Comparison of ENCODE assay signal across 21 mouse cellular contexts in the genomic region with DNA sequence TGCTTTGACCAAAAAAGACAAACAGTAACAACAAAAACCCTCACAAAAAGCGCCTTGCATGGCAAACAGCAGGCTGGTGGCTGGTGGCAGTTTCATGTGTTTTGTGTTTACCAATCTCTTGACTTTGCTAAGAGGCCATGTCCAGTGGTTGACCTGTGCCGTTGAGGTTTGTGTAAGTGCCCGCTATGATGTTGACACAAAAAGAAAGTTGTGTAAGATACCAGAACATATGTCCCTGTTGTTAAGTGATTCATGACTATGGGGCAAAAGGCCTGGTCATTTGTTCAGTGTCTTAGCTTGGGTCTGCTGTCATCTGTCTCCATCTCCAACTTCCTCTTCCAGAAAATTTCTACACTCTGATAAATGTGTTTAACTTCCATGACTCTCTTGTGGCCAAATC.
DNase-seq lines count a peak whose midpoint lies in the region; ATAC-seq and TF ChIP-seq lines count a peak whose summit lies in the region.
"Had no signal": no experiment of that assay in that cellular context is flagged by ENCODE, and none has a peak within 500 bp of the region (broad histone marks: within the 10 kb centered on the region; RNA-seq: fewer than 3 reads in every experiment).

No protein-coding gene starts in this region.

- no peaks in the 10 kb centered on the region for H3K9me3 ChIP-seq in lung, embryonic 14.5 days (ENCODE audit: low read depth, low read length)
- no peaks in the 10 kb centered on the region for H3K9me3 ChIP-seq in liver, postnatal 0 days (ENCODE audit: low read length)
- H3K9me3 ChIP-seq in hindbrain, embryonic 16.5 days (ENCODE audit: control insufficient read depth, low read length): no peaks in the 10 kb centered on the region
- H3K9me3 ChIP-seq in midbrain, postnatal 0 days (ENCODE audit: low read length): no peaks in the 10 kb centered on the region
- H3K9me3 ChIP-seq: forebrain, embryonic 13.5 days; hindbrain, embryonic 15.5 days; intestine, embryonic 15.5 days; limb, embryonic 12.5 days had no signal

- WGBS in lung, embryonic 14.5 days: 46% methylated on average over 3 of the region's 3 CpGs
- whole genome bisulfite sequencing in liver, postnatal 0 days (ENCODE audit: insufficient replicate concordance): 38% methylated on average over 3 of the region's 3 CpGs
- 91% methylated on average over 3 of the region's 3 CpGs for WGBS in hindbrain, embryonic 16.5 days
- WGBS in midbrain, postnatal 0 days: 95% methylated on average over 3 of the region's 3 CpGs

- H3K4me1 ChIP-seq in lung, embryonic 14.5 days (ENCODE audit: insufficient read depth): no peaks in the 10 kb centered on the region
- peaks cover 23% of the 10 kb centered on the region for H3K4me1 ChIP-seq in liver, postnatal 0 days (ENCODE audit: insufficient read depth)
- peaks cover 12% of the 10 kb centered on the region for H3K4me1 ChIP-seq in hindbrain, embryonic 16.5 days (ENCODE audit: control insufficient read depth, insufficient read depth, low read depth, low read length)
- H3K4me1 ChIP-seq in midbrain, postnatal 0 days (ENCODE audit: insufficient read depth, low read length): peaks cover 3% of the 10 kb centered on the region; the same call in 1 of the 2 replicates
- H3K4me1 ChIP-seq: intestine, embryonic 15.5 days had no signal

- H3K27ac ChIP-seq in lung, embryonic 14.5 days (ENCODE audit: low read depth): no peak overlapping the region
- peak overlapping the region; percentile 75 for H3K27ac ChIP-seq in liver, postnatal 0 days (ENCODE audit: low read depth)
- no peak overlapping the region for H3K27ac ChIP-seq in hindbrain, embryonic 16.5 days (ENCODE audit: low read depth, low read length)
- H3K27ac ChIP-seq in midbrain, postnatal 0 days (ENCODE audit: low read depth, low read length): no peak overlapping the region
- H3K27ac ChIP-seq: forebrain, embryonic 13.5 days; hindbrain, embryonic 15.5 days; intestine, embryonic 15.5 days; layer of hippocampus, adult 2 months; limb, embryonic 12.5 days; macrophage had no signal

- no peaks in the 10 kb centered on the region for H3K27me3 ChIP-seq in lung, embryonic 14.5 days (ENCODE audit: insufficient read depth, low read length)
- H3K27me3 ChIP-seq in liver, postnatal 0 days (ENCODE audit: insufficient read depth, low read length): no peaks in the 10 kb centered on the region
- no peaks in the 10 kb centered on the region for H3K27me3 ChIP-seq in hindbrain, embryonic 16.5 days (replicated peaks; ENCODE audit: control insufficient read depth, insufficient read depth, low read length)
- no peaks in the 10 kb centered on the region for H3K27me3 ChIP-seq in midbrain, postnatal 0 days (ENCODE audit: insufficient read depth, low read length)
- H3K27me3 ChIP-seq: forebrain, embryonic 13.5 days; hindbrain, embryonic 15.5 days; intestine, embryonic 15.5 days; limb, embryonic 12.5 days had no signal

- H3K9ac ChIP-seq in lung, embryonic 14.5 days: no peak overlapping the region
- H3K9ac ChIP-seq in liver, postnatal 0 days (replicated peaks): no peak overlapping the region
- H3K9ac ChIP-seq in hindbrain, embryonic 16.5 days (ENCODE audit: low read depth, low read length): no peak overlapping the region
- H3K9ac ChIP-seq in midbrain, postnatal 0 days (replicated peaks; ENCODE audit: low read length, poor library complexity, severe bottlenecking): no peak overlapping the region
- H3K9ac ChIP-seq: forebrain, embryonic 13.5 days; hindbrain, embryonic 15.5 days; intestine, embryonic 15.5 days; limb, embryonic 12.5 days had no signal

- no peak for ATAC-seq in lung, embryonic 14.5 days (ENCODE audit: insufficient read depth)
- ATAC-seq in liver, postnatal 0 days: peak; percentile 95
- peak; percentile 93 for ATAC-seq in megakaryocyte, adult 5-6 weeks (ENCODE audit: poor library complexity, severe bottlenecking)
- no peak for ATAC-seq in hindbrain, embryonic 16.5 days
- ATAC-seq in midbrain, postnatal 0 days (ENCODE audit: low FRiP score): no peak
- ATAC-seq: forebrain, embryonic 13.5 days; intestine, embryonic 15.5 days had no signal

- H3K36me3 ChIP-seq in lung, embryonic 14.5 days (ENCODE audit: insufficient read depth): no peaks in the 10 kb centered on the region
- no peaks in the 10 kb centered on the region for H3K36me3 ChIP-seq in liver, postnatal 0 days (replicated peaks; ENCODE audit: insufficient read depth, low read length)
- H3K36me3 ChIP-seq in hindbrain, embryonic 16.5 days (ENCODE audit: control insufficient read depth, insufficient read depth, low read length): no peaks in the 10 kb centered on the region
- no peaks in the 10 kb centered on the region for H3K36me3 ChIP-seq in midbrain, postnatal 0 days (ENCODE audit: insufficient read depth, low read length)
- H3K36me3 ChIP-seq: hindbrain, embryonic 15.5 days; intestine, embryonic 15.5 days; limb, embryonic 12.5 days had no signal

- DNase-seq in lung, embryonic 14.5 days: peak; percentile 10
- DNase-seq in lung, postnatal 14 days: no peak
- DNase-seq in liver, postnatal 0 days: peak; percentile 44
- DNase-seq in right cerebral cortex, postnatal 4 days: no peak
- DNase-seq in midbrain, postnatal 0 days (ENCODE audit: low spot score): no peak
- DNase-seq: adrenal gland, postnatal 14 days; cerebellum, adult 8-10 months; cerebellum, postnatal 36 days; heart, postnatal 4 days; kidney, adult 9 months; kidney, postnatal 25 days; right cerebral cortex, postnatal 25 days had no signal

- peak; percentile 80; the same call in 1 of the 2 replicates for TF ChIP-seq EP300 in liver, postnatal 0 days (IDR thresholded peaks at IDR 0.05; ENCODE audit: low read depth)

- H3K4me2 ChIP-seq in lung, embryonic 14.5 days: no peak overlapping the region
- no peak overlapping the region for H3K4me2 ChIP-seq in liver, postnatal 0 days (ENCODE audit: low read depth, low read length)
- H3K4me2 ChIP-seq in hindbrain, embryonic 16.5 days (ENCODE audit: low read length): no peak overlapping the region
- H3K4me2 ChIP-seq in midbrain, postnatal 0 days (ENCODE audit: low read depth, low read length, poor library complexity, severe bottlenecking): no peak overlapping the region
- H3K4me2 ChIP-seq: forebrain, embryonic 13.5 days; hindbrain, embryonic 15.5 days; intestine, embryonic 15.5 days; limb, embryonic 12.5 days; midbrain, embryonic 11.5 days had no signal

- no peak for TF ChIP-seq CTCF in lung, embryonic 14.5 days (IDR thresholded peaks at IDR 0.05; ENCODE audit: low read depth)
- TF ChIP-seq CTCF in liver, postnatal 0 days (IDR thresholded peaks at IDR 0.05; ENCODE audit: low read depth): no peak
- TF ChIP-seq CTCF in midbrain, postnatal 0 days (IDR thresholded peaks at IDR 0.05): no peak

- no peak overlapping the region for H3K4me3 ChIP-seq in lung, embryonic 14.5 days (ENCODE audit: low read depth, low read length)
- no peak overlapping the region for H3K4me3 ChIP-seq in liver, postnatal 0 days (ENCODE audit: low read depth, low read length)
- H3K4me3 ChIP-seq in hindbrain, embryonic 16.5 days (ENCODE audit: low read length): no peak overlapping the region
- H3K4me3 ChIP-seq in midbrain, postnatal 0 days (ENCODE audit: low read depth, low read length): no peak overlapping the region
- H3K4me3 ChIP-seq: forebrain, embryonic 13.5 days; hindbrain, embryonic 15.5 days; intestine, embryonic 15.5 days; layer of hippocampus, adult 2 months; limb, embryonic 12.5 days had no signal

Comparison
In these comparisons a context has a peak if more than half of its experiments do, and no peak if none do; other contexts are left out.
1. DNase-seq: peak in lung, embryonic 14.5 days (single experiment) and liver, postnatal 0 days (single experiment); none in lung, postnatal 14 days (single experiment), right cerebral cortex, postnatal 4 days (single experiment) and midbrain, postnatal 0 days (single experiment).
2. ATAC-seq: peak in liver, postnatal 0 days (single experiment) and megakaryocyte, adult 5-6 weeks (single experiment); none in lung, embryonic 14.5 days (single experiment), hindbrain, embryonic 16.5 days (single experiment) and midbrain, postnatal 0 days (single experiment).